Mouse (Mus musculus): ENCODE measurements around the gene S100z. TPM values are rescaled to one million over a fixed set of nuclear protein-coding genes. Genes with fewer than 3 reads are reported as not detected.

S100z gene
- total and polyA plus RNA-seq, 2 experiments from 2014 or later = not detected

- no peak for DNase-seq (ENCODE audit: low spot score)
- WGBS = 60% methylated on average over 5 of the region's 5 CpGs
- Histone ChIP-seq H3K27ac (ENCODE audit: low read depth) (no peak overlapping the region), H3K27me3 (ENCODE audit: control insufficient read depth, insufficient read depth, low read length) (no peaks in the 10 kb centered on the region), H3K36me3 (replicated peaks; ENCODE audit: control insufficient read depth, insufficient read depth, low read length) (no peaks in the 10 kb centered on the region), H3K9ac (replicated peaks; ENCODE audit: low read depth, low read length) (no peak overlapping the region), H3K4me1 (ENCODE audit: control insufficient read depth, insufficient read depth) (peaks cover 12% of the 10 kb centered on the region; the same call in 1 of the 2 replicates), H3K4me3 (ENCODE audit: low read depth, low read length) (no peak overlapping the region), H3K4me2 (ENCODE audit: low read depth, low read length) (no peak overlapping the region), H3K9me3 (replicated peaks; ENCODE audit: control insufficient read depth, low read length) (no peaks in the 10 kb centered on the region)
- no peak for ATAC-seq (ENCODE audit: insufficient read depth, low read depth)
- no peak for TF ChIP-seq CTCF (IDR thresholded peaks at IDR 0.05; ENCODE audit: low read depth)
- TF ChIP-seq EP300 (IDR thresholded peaks at IDR 0.05; ENCODE audit: low read depth) = no peak
Measured at GRCm38 (mm10) chr13:95493296-95493695, 14.8 kb upstream of the S100z start.

DNA sequence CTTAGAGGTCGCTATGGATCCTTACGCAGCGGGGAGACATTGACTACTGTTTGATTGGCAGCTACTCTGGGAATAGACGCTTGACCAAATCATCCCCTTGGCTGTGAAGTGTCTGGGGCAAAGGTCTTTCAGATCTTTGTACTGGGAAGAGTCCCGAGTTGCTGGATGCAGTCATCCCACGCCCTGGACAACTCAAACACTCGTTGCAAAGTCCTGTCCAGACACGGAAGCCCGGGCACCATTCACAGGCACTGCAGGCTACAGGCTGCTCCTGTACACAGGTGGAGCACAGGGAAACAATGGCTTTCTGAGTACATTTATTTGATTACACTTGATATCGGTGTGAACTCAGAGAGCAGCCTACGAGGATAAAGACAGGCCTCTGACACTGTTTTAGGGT is 12.8 kb upstream of the S100z start:
- DNase-seq (ENCODE audit: low spot score) (no peak), ATAC-seq (ENCODE audit: insufficient read depth, low read depth) (no peak)
- WGBS = 60% methylated on average over 11 of the region's 11 CpGs
- Histone ChIP-seq H3K4me2 (ENCODE audit: low read depth, low read length) (no peak overlapping the region), H3K36me3 (replicated peaks; ENCODE audit: control insufficient read depth, insufficient read depth, low read length) (no peaks in the 10 kb centered on the region), H3K27me3 (ENCODE audit: control insufficient read depth, insufficient read depth, low read length) (no peaks in the 10 kb centered on the region), H3K27ac (ENCODE audit: low read depth) (no peak overlapping the region), H3K9ac (replicated peaks; ENCODE audit: low read depth, low read length) (no peak overlapping the region), H3K4me1 (ENCODE audit: control insufficient read depth, insufficient read depth) (peaks cover 12% of the 10 kb centered on the region; the same call in 1 of the 2 replicates), H3K4me3 (ENCODE audit: low read depth, low read length) (no peak overlapping the region), H3K9me3 (replicated peaks; ENCODE audit: control insufficient read depth, low read length) (no peaks in the 10 kb centered on the region)
- TF ChIP-seq CTCF (IDR thresholded peaks at IDR 0.05; ENCODE audit: low read depth) (no peak), EP300 (IDR thresholded peaks at IDR 0.05; ENCODE audit: low read depth) (no peak)

DNA sequence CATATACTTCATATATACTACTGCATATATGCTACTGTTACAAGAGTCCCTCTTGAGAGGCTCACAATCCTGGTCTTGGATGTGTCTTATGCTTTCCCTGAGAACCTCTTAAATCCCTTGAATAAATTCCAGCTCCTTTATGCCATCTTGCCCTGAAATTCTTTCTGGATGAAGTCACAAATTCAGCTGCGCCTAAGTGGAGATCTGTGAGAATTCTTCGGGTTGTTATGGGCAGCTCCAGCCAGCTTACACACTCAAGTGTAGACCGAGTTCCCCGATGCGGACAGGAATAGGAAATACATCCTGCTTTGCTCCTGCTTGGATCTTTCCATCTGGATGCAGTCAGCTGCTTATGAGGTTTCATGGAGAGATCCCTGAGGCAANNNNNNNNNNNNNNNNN is 6.1 kb upstream of the S100z start:
- no peaks in the 10 kb centered on the region for H3K9me3 ChIP-seq (replicated peaks; ENCODE audit: control insufficient read depth, low read length)
- H3K9ac ChIP-seq (replicated peaks; ENCODE audit: low read depth, low read length) = no peak overlapping the region
- H3K4me2 ChIP-seq (ENCODE audit: low read depth, low read length) = no peak overlapping the region
- H3K36me3 ChIP-seq (replicated peaks; ENCODE audit: control insufficient read depth, insufficient read depth, low read length) = no peaks in the 10 kb centered on the region
- H3K27ac ChIP-seq (ENCODE audit: low read depth) = no peak overlapping the region
- ATAC-seq (ENCODE audit: insufficient read depth, low read depth) = no peak
- DNase-seq (ENCODE audit: low spot score) = no peak
- no peaks in the 10 kb centered on the region for H3K4me1 ChIP-seq (ENCODE audit: control insufficient read depth, insufficient read depth)
- TF ChIP-seq CTCF (IDR thresholded peaks at IDR 0.05; ENCODE audit: low read depth) = no peak
- TF ChIP-seq EP300 (IDR thresholded peaks at IDR 0.05; ENCODE audit: low read depth) = no peak
- H3K27me3 ChIP-seq (ENCODE audit: control insufficient read depth, insufficient read depth, low read length) = no peaks in the 10 kb centered on the region; the same call in 1 of the 2 replicates
- no peak overlapping the region for H3K4me3 ChIP-seq (ENCODE audit: low read depth, low read length)
- WGBS = 9% methylated on average over 5 of the region's 5 CpGs

DNA sequence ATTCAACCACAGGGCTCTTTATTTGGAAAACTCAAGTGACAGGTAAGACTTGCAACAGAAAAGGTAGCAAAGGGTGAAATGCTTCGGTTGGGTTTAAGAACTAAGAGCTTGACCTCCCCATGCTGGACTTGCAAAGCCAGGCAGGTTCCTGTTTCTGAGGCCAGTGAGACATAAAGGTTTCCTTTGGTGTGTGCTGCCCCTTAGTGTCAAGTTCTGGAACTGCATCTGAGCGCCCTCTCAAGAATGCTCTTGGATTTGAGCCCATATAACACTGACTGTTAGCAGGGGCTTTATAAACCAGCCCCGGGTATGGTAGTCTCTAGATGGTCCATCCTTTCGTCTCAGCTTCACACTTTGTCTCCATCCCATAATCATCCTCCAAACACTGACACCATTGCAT is 2.9 kb upstream of the S100z start:
- no peaks in the 10 kb centered on the region for H3K4me1 ChIP-seq (ENCODE audit: control insufficient read depth, insufficient read depth)
- DNase-seq (ENCODE audit: low spot score) = peak; percentile 54
- no peaks in the 10 kb centered on the region; the same call in 1 of the 2 replicates for H3K27me3 ChIP-seq (ENCODE audit: control insufficient read depth, insufficient read depth, low read length)
- H3K36me3 ChIP-seq (replicated peaks; ENCODE audit: control insufficient read depth, insufficient read depth, low read length) = no peaks in the 10 kb centered on the region
- WGBS = 7% methylated on average over 4 of the region's 4 CpGs
- no peaks in the 10 kb centered on the region for H3K9me3 ChIP-seq (replicated peaks; ENCODE audit: control insufficient read depth, low read length)
- no peak overlapping the region for H3K4me2 ChIP-seq (ENCODE audit: low read depth, low read length)
- H3K27ac ChIP-seq (ENCODE audit: low read depth) = no peak overlapping the region
- H3K4me3 ChIP-seq (ENCODE audit: low read depth, low read length) = no peak overlapping the region
- H3K9ac ChIP-seq (replicated peaks; ENCODE audit: low read depth, low read length) = no peak overlapping the region
- TF ChIP-seq CTCF (IDR thresholded peaks at IDR 0.05; ENCODE audit: low read depth) (peak; percentile 91), EP300 (IDR thresholded peaks at IDR 0.05; ENCODE audit: low read depth) (no peak)
- ATAC-seq (ENCODE audit: insufficient read depth, low read depth) = 0 out of 2 replicates have a peak, but pooled peaks have one; percentile 44

- no peak for DNase-seq (ENCODE audit: low spot score)
- Histone ChIP-seq H3K27me3 (ENCODE audit: control insufficient read depth, insufficient read depth, low read length) (no peaks in the 10 kb centered on the region; the same call in 1 of the 2 replicates), H3K27ac (ENCODE audit: low read depth) (no peak overlapping the region), H3K9ac (replicated peaks; ENCODE audit: low read depth, low read length) (no peak overlapping the region), H3K4me1 (ENCODE audit: control insufficient read depth, insufficient read depth) (no peaks in the 10 kb centered on the region), H3K36me3 (replicated peaks; ENCODE audit: control insufficient read depth, insufficient read depth, low read length) (no peaks in the 10 kb centered on the region), H3K4me2 (ENCODE audit: low read depth, low read length) (no peak overlapping the region), H3K9me3 (replicated peaks; ENCODE audit: control insufficient read depth, low read length) (no peaks in the 10 kb centered on the region), H3K4me3 (ENCODE audit: low read depth, low read length) (no peak overlapping the region)
- 74% methylated on average over 6 of the region's 6 CpGs for WGBS
- no peak for ATAC-seq (ENCODE audit: insufficient read depth, low read depth)
- TF ChIP-seq EP300 (IDR thresholded peaks at IDR 0.05; ENCODE audit: low read depth) (no peak), CTCF (IDR thresholded peaks at IDR 0.05; ENCODE audit: low read depth) (no peak)
Measured at GRCm38 (mm10) chr13:95477173-95477572, 1.3 kb downstream of the S100z start.

DNA sequence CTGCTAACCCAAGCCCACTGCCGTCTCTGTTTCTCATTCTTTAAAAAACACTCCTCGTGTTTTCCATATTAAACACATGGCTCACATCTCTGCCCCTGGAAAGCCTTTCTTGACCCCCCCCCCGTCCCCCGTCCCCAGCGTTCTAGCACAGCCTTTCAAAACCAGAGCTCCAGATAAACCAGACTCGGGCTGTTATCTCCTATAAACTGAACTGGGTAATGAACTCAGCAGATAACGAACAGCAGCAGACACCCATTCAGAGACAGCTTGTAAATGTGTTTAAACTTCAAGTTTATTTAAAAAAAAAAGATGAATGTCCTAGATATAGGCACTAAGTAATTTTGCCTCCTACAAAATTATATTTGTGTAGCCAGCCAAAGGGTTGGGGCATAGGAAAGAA is 3.4 kb downstream of the S100z start:
- ATAC-seq (ENCODE audit: insufficient read depth, low read depth) (no peak), DNase-seq (ENCODE audit: low spot score) (no peak)
- Histone ChIP-seq H3K4me3 (ENCODE audit: low read depth, low read length) (no peak overlapping the region), H3K27me3 (ENCODE audit: control insufficient read depth, insufficient read depth, low read length) (no peaks in the 10 kb centered on the region; the same call in 1 of the 2 replicates), H3K9me3 (replicated peaks; ENCODE audit: control insufficient read depth, low read length) (no peaks in the 10 kb centered on the region), H3K9ac (replicated peaks; ENCODE audit: low read depth, low read length) (no peak overlapping the region), H3K4me1 (ENCODE audit: control insufficient read depth, insufficient read depth) (no peaks in the 10 kb centered on the region), H3K27ac (ENCODE audit: low read depth) (no peak overlapping the region), H3K36me3 (replicated peaks; ENCODE audit: control insufficient read depth, insufficient read depth, low read length) (no peaks in the 10 kb centered on the region), H3K4me2 (ENCODE audit: low read depth, low read length) (no peak overlapping the region)
- 10% methylated on average over 7 of the region's 7 CpGs for WGBS
- no peak for TF ChIP-seq EP300 (IDR thresholded peaks at IDR 0.05; ENCODE audit: low read depth)
- no peak for TF ChIP-seq CTCF (IDR thresholded peaks at IDR 0.05; ENCODE audit: low read depth)
